Mouse (Mus musculus) liver, embryonic 14.5 days (tissue): ENCODE measurements around the gene Veph1.

Source experiments
- CTCF ChIP-seq: IDR thresholded peaks from 2 replicates; pipeline ENCODE4 v1.5.1; 2016; ENCODE audit warnings: antibody characterized with exemption, low read depth, control low read depth
- EP300 ChIP-seq: IDR thresholded peaks from 2 replicates; pipeline ENCODE4 v1.6.1; 2016; ENCODE audit warnings: antibody characterized with exemption, low read depth

DNA sequence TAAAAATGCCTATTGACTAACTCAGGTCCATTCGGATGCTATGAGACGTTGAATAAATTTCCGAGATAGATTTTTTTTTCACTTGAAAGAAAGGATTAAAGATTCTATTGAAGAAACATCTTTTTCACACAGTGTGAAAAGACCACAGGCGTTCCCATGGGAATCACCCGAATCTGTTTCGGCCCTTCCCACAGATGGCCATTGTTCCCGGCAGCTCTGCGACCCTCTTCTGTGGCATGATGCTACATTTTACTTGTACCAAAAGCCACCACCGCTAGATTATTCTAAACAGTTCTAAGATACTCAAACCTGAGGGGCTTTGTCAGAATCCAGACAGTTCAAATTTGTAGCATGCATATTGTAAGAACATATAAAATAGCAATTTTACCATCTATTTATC lies 1.4 kb downstream of the Veph1 start:
- TF ChIP-seq CTCF (no peak), EP300 (no peak)
